Mouse (Mus musculus): Measurements from ENCODE around the gene Gm5286. TPM values are rescaled to one million over a fixed set of nuclear protein-coding genes. Genes with fewer than 3 reads are reported as not detected.

Gm5286 gene
- total RNA-seq (2023), result not detected

GRCm38 (mm10) chr3:94196414-94196813 lies at the start of gene Gm5286:
Gm5286 (plus strand) TSS chr3:94196714.

GRCm38 (mm10) chr3:94178093-94178492 lies 18.4 kb upstream of the Gm5286 start, which contains the start of gene Gm10696:
Gm10696 (minus strand) TSS chr3:94178193.

Other genes starting within 250 kb of the Gm5286 start
- gene Tdpoz5, start 235.4 kb upstream of the Gm5286 start, total RNA-seq (2023), result not detected
- gene Gm9125, start 141.8 kb upstream of the Gm5286 start, total RNA-seq (2023), result not detected
- gene Gm10697, start 124.1 kb upstream of the Gm5286 start, total RNA-seq (2023), result not detected
- not detected for gene Gm10696, start 18.5 kb upstream of the Gm5286 start, total RNA-seq (2023)
- gene Gm4778, start 67.3 kb downstream of the Gm5286 start, total RNA-seq (2023), result not detected
- gene Them4, start 113.4 kb downstream of the Gm5286 start, total RNA-seq (2023), result 1 to 10 TPM; 1.1 to 3.7 TPM
- not detected for gene Them5, start 145.4 kb downstream of the Gm5286 start, total RNA-seq (2023)
- gene C2cd4d, start 165.7 kb downstream of the Gm5286 start, total RNA-seq (2023), result not detected
- gene Rorc, start 176.1 kb downstream of the Gm5286 start, total RNA-seq (2023), result 1 to 10 TPM; 1.0 to 1.1 TPM
- under 1 TPM; 0.15 to 0.18 TPM for gene Lingo4, start 201.8 kb downstream of the Gm5286 start, total RNA-seq (2023)
- 1 to 10 TPM; 4.6 to 7.5 TPM for gene Tdrkh, start 216.6 kb downstream of the Gm5286 start, total RNA-seq (2023)
- gene Mrpl9, start 246.6 kb downstream of the Gm5286 start, total RNA-seq (2023), result 10 to 100 TPM; 25.2 to 25.9 TPM
- not detected for gene Oaz3, start 247.2 kb downstream of the Gm5286 start, total RNA-seq (2023)